In genomic region chr16:22938541-22938940, GRCm38 (mm10) we compare ENCODE assay signal across 22 mouse cellular contexts. TPM values are rescaled to one million over a fixed set of nuclear protein-coding genes. Genes with fewer than 3 reads are reported as not detected.
"Had no signal": no experiment of that assay in that cellular context is flagged by ENCODE, and none has a peak within 500 bp of the region (broad histone marks: within the 10 kb centered on the region; RNA-seq: fewer than 3 reads in every experiment).

No protein-coding gene starts in this region.

- H3K4me1 ChIP-seq: lung, embryonic 15.5 days; megakaryocyte, embryonic 14.5 days; midbrain, embryonic 13.5 days; midbrain, embryonic 15.5 days; neural tube, embryonic 12.5 days; stomach, embryonic 15.5 days had no signal

- ATAC-seq: lung, postnatal 0 days; midbrain, embryonic 13.5 days; midbrain, embryonic 15.5 days had no signal

- H3K9ac ChIP-seq: lung, embryonic 15.5 days; midbrain, embryonic 13.5 days; midbrain, embryonic 15.5 days; neural tube, embryonic 12.5 days; stomach, embryonic 15.5 days had no signal

- H3K4me3 ChIP-seq: lung, embryonic 15.5 days; megakaryocyte, embryonic 14.5 days; midbrain, embryonic 13.5 days; midbrain, embryonic 15.5 days; neural tube, embryonic 12.5 days; stomach, embryonic 15.5 days had no signal

- H3K27me3 ChIP-seq: lung, embryonic 15.5 days; megakaryocyte, embryonic 14.5 days; midbrain, embryonic 13.5 days; midbrain, embryonic 15.5 days; neural tube, embryonic 12.5 days; stomach, embryonic 15.5 days had no signal

- H3K9me3 ChIP-seq: lung, embryonic 15.5 days; midbrain, embryonic 15.5 days; neural tube, embryonic 12.5 days; stomach, embryonic 15.5 days had no signal

- H3K27ac ChIP-seq: lung, embryonic 15.5 days; macrophage; midbrain, embryonic 13.5 days; midbrain, embryonic 15.5 days; neural tube, embryonic 12.5 days; stomach, embryonic 15.5 days; stomach, postnatal 0 days had no signal

- H3K4me2 ChIP-seq: lung, embryonic 15.5 days; midbrain, embryonic 11.5 days; midbrain, embryonic 13.5 days; midbrain, embryonic 15.5 days; neural tube, embryonic 12.5 days; stomach, embryonic 15.5 days had no signal

- H3K36me3 ChIP-seq: lung, embryonic 15.5 days; midbrain, embryonic 13.5 days; midbrain, embryonic 15.5 days; neural tube, embryonic 12.5 days; stomach, embryonic 15.5 days had no signal

- DNase-seq: lung, adult 2 months; lung, postnatal 14 days; lung, postnatal 36 days; right cerebral cortex, postnatal 14 days; spleen, adult 18-20 months; thymus, adult 2 months; thymus, postnatal 25 days; thymus, postnatal 4 days had no signal

RNA-seq across cellular contexts. Expression of gene Hrg, which starts 12.3 kb away (rescaled TPM):
- polyA plus RNA-seq: lung, embryonic 15.5 days; macrophage; midbrain, embryonic 11.5 days; midbrain, embryonic 13.5 days; midbrain, postnatal 0 days; neural tube, embryonic 12.5 days; testis, adult 2 months; thymus, adult 2 months; urinary bladder, adult 2 months had no signal

RNA-seq across cellular contexts. Expression of gene Fetub, which starts 20.4 kb away (rescaled TPM):
- polyA plus RNA-seq: lung, embryonic 15.5 days; macrophage; midbrain, embryonic 11.5 days; midbrain, embryonic 13.5 days; midbrain, embryonic 15.5 days; neural tube, embryonic 12.5 days; neural tube, embryonic 14.5 days had no signal

RNA-seq across cellular contexts. Expression of gene Ahsg, which starts 47.5 kb away (rescaled TPM):
- polyA plus RNA-seq: macrophage; midbrain, embryonic 15.5 days had no signal
